Mouse (Mus musculus): ENCODE measurements around the gene Gse1. TPM values are rescaled to one million over a fixed set of nuclear protein-coding genes. Genes with fewer than 3 reads are reported as not detected.

Gene Gse1
- total and polyA plus RNA-seq, 3 experiments = 12.1 to 24.3 (median 21.0) TPM

DNA sequence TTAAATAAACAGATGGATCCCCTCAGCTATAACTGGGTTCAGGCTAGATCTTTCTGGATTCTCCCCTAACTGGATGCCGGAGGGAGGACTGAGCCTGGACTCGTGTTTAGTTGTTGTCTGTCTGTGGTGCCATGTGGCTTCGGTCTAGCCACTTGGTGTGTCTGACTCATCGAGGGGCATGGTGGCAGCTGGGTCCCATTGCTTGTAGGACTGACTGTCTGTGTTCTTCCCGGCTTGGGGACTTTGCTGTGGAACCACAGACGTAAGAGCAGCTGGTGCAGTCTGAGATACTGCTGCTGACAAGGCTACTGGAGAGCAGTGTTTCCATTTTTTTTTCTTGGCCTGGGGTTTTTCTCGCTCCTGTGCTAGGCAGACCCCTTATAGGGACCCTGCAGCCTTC, 295.4 kb downstream of the Gse1 start:
- TF ChIP-seq POLR2A (IDR thresholded peaks at IDR 0.05; ENCODE audit: insufficient read depth, low read depth, low read length) (no peak), CTCF (IDR thresholded peaks at IDR 0.05) (no peak), EP300 (IDR thresholded peaks at IDR 0.05; ENCODE audit: insufficient read depth, low read depth, low read length) (no peak)
- no peaks in the 10 kb centered on the region for H3K27me3 ChIP-seq (ENCODE audit: control insufficient read depth, insufficient read depth, low read length)
- H3K36me3 ChIP-seq (ENCODE audit: control insufficient read depth, insufficient read depth, low read length) = no peaks in the 10 kb centered on the region
- 79% methylated on average over 7 of the region's 7 CpGs for WGBS
- peaks cover 17% of the 10 kb centered on the region for H3K4me1 ChIP-seq (ENCODE audit: control insufficient read depth, insufficient read depth, low read length)
- intact Hi-C loops (cut with DNase I) = no loop called here
- H3K79me2 ChIP-seq (replicated peaks; ENCODE audit: control insufficient read depth, insufficient read depth, low read length) = peaks cover 2% of the 10 kb centered on the region; the same call in 1 of the 2 replicates
- DNase-seq = no peak
- no peak overlapping the region for H3K9ac ChIP-seq (ENCODE audit: low read depth, low read length)
- H3K4me3 ChIP-seq = no peak overlapping the region
- H3K27ac ChIP-seq = no peak overlapping the region

DNA sequence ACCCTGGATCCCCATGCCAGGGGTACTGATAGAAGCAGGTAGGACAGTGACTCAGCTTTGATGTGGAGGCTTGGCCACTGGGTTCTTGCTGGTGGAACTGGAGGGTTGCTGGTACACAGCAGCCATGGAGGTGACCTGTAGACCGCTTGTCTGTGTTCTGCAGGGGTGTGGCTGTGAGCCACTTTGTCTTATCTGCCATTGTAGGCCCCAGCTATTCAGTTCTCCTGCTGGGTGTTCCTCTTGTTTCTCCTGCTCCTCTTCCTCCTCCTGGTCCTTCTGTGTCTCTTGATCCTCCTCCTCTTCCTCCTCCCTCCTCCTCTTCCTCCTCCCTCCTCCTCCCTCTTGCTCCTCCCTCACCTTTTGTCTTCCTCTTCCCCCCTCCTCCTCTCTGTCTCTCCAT, 296.9 kb downstream of the Gse1 start:
- TF ChIP-seq EP300 (IDR thresholded peaks at IDR 0.05; ENCODE audit: insufficient read depth, low read depth, low read length) (no peak), CTCF (IDR thresholded peaks at IDR 0.05) (no peak), POLR2A (IDR thresholded peaks at IDR 0.05; ENCODE audit: insufficient read depth, low read depth, low read length) (no peak)
- H3K4me1 ChIP-seq (ENCODE audit: control insufficient read depth, insufficient read depth, low read length) = peaks cover 15% of the 10 kb centered on the region
- peaks cover 2% of the 10 kb centered on the region; the same call in 1 of the 2 replicates for H3K79me2 ChIP-seq (replicated peaks; ENCODE audit: control insufficient read depth, insufficient read depth, low read length)
- WGBS = 65% methylated on average over 1 of the region's 1 CpGs
- H3K27ac ChIP-seq = no peak overlapping the region
- intact Hi-C loops (cut with DNase I) = no loop called here
- H3K27me3 ChIP-seq (ENCODE audit: control insufficient read depth, insufficient read depth, low read length) = no peaks in the 10 kb centered on the region
- no peak overlapping the region for H3K4me3 ChIP-seq
- H3K36me3 ChIP-seq (ENCODE audit: control insufficient read depth, insufficient read depth, low read length) = no peaks in the 10 kb centered on the region
- DNase-seq = no peak
- H3K9ac ChIP-seq (ENCODE audit: low read depth, low read length) = no peak overlapping the region

DNA sequence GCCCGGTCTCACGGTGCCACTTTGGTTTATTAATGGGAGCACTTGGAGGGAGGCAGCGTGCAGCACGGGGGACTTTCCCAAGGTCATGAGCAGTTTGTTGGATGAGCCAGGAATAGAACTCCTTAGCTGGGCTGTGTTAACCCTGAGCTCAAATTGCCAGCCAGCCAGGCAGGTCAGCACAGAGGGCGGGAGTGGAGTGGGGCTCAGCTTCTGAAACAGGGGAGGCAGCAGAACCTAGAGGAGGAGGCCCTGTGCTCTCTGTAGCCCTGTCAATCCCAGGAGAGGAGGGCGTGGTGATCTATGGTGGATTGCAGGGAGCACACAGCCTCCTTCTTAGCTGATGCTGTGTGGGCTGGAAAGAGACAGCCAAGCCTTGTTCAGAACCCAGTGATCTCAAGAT, 297.6 kb downstream of the Gse1 start:
- Histone ChIP-seq H3K27ac (no peak overlapping the region), H3K4me3 (no peak overlapping the region), H3K4me1 (ENCODE audit: control insufficient read depth, insufficient read depth, low read length) (peaks cover 11% of the 10 kb centered on the region), H3K9ac (ENCODE audit: low read depth, low read length) (peak overlapping the region; percentile 26), H3K36me3 (ENCODE audit: control insufficient read depth, insufficient read depth, low read length) (no peaks in the 10 kb centered on the region), H3K27me3 (ENCODE audit: control insufficient read depth, insufficient read depth, low read length) (no peaks in the 10 kb centered on the region), H3K79me2 (replicated peaks; ENCODE audit: control insufficient read depth, insufficient read depth, low read length) (peaks cover 2% of the 10 kb centered on the region; the same call in 1 of the 2 replicates)
- 40% methylated on average over 6 of the region's 6 CpGs for WGBS
- TF ChIP-seq CTCF (IDR thresholded peaks at IDR 0.05) (no peak), POLR2A (IDR thresholded peaks at IDR 0.05; ENCODE audit: insufficient read depth, low read depth, low read length) (no peak), EP300 (IDR thresholded peaks at IDR 0.05; ENCODE audit: insufficient read depth, low read depth, low read length) (no peak; the same call in 1 of the 2 replicates)
- intact Hi-C loops (cut with DNase I) = no loop called here
- DNase-seq = peak in 1 of 2 experiments; percentile 74

DNA sequence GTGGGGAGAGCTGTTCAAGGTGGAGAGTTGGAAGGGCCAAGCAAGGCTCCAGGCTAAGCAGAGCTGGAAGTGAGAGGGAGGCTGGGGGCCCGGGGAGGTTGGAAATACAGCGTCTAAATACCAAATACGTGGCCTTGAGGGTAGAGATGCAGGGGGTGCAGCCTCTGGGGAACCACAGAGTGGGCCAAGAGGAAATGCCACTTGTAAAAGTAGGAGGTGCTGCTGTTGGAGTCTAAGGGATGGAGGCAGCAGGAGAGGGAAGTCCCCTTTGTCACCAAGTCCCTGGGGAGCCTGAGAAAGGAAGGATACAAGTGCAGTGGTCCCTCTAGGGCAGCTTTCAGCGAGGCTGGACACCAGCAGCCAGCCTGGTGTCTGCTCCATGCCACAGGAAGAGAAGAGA, 298.3 kb downstream of the Gse1 start:
- no peak for DNase-seq
- Histone ChIP-seq H3K27me3 (ENCODE audit: control insufficient read depth, insufficient read depth, low read length) (no peaks in the 10 kb centered on the region), H3K9ac (ENCODE audit: low read depth, low read length) (no peak overlapping the region), H3K36me3 (ENCODE audit: control insufficient read depth, insufficient read depth, low read length) (no peaks in the 10 kb centered on the region), H3K79me2 (replicated peaks; ENCODE audit: control insufficient read depth, insufficient read depth, low read length) (peaks cover 2% of the 10 kb centered on the region; the same call in 1 of the 2 replicates), H3K4me3 (no peak overlapping the region), H3K27ac (no peak overlapping the region), H3K4me1 (ENCODE audit: control insufficient read depth, insufficient read depth, low read length) (peaks cover 11% of the 10 kb centered on the region)
- TF ChIP-seq EP300 (IDR thresholded peaks at IDR 0.05; ENCODE audit: insufficient read depth, low read depth, low read length) (no peak), POLR2A (IDR thresholded peaks at IDR 0.05; ENCODE audit: insufficient read depth, low read depth, low read length) (no peak), CTCF (IDR thresholded peaks at IDR 0.05) (no peak)
- 37% methylated on average over 4 of the region's 4 CpGs for WGBS
- intact Hi-C loops (cut with DNase I) = no loop called here

DNA sequence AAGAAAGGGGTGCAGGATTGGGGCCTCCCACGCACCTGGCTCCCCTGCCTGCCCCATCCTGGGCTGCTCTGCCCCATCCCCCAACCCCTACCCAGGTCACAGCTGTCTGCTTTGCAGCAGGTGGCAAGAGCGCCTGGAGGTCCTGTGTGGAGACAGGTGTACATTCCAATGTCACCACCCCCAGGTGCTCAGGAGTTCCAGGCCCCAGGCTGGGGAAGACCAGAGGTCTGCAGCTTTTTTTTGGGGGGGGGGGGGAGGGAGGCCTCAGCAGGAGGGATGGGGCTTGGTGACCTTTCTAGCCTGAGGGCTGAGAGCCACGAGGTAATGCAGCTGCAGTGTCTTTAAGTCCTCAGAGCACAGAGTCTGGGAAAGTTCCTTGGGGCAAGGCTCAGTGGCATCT, 300.1 kb downstream of the Gse1 start:
- 67% methylated on average over 3 of the region's 3 CpGs for WGBS

DNA sequence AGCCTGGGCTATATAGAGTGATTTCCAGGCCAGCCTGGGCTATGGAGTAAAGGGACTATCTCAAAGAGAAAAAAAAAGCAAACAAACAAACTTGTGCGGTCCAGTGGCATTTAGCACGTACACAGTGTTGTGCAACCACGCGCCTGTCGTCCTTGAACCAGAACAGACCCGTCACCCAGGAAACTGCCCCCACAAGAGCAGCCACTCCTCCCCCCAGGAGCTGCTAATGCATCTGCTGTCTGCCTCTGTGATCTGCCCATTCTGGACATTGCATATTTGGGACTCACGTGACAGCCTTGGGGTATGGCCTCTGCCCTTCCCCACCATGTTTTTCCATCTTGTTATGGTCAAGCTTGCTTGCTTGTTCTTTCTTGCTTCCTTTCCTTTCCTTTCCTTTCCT, 301.0 kb downstream of the Gse1 start:
- TF ChIP-seq POLR2A (IDR thresholded peaks at IDR 0.05; ENCODE audit: insufficient read depth, low read depth, low read length) (no peak), CTCF (IDR thresholded peaks at IDR 0.05) (no peak), EP300 (IDR thresholded peaks at IDR 0.05; ENCODE audit: insufficient read depth, low read depth, low read length) (no peak)
- peaks cover 14% of the 10 kb centered on the region for H3K4me1 ChIP-seq (ENCODE audit: control insufficient read depth, insufficient read depth, low read length)
- no peak for DNase-seq
- H3K27me3 ChIP-seq (ENCODE audit: control insufficient read depth, insufficient read depth, low read length) = no peaks in the 10 kb centered on the region
- no peak overlapping the region for H3K9ac ChIP-seq (ENCODE audit: low read depth, low read length)
- 84% methylated on average over 7 of the region's 7 CpGs for WGBS
- no peak overlapping the region for H3K27ac ChIP-seq
- no peaks in the 10 kb centered on the region for H3K36me3 ChIP-seq (ENCODE audit: control insufficient read depth, insufficient read depth, low read length)
- H3K4me3 ChIP-seq = no peak overlapping the region
- intact Hi-C loops (cut with DNase I) = no loop called here
- H3K79me2 ChIP-seq (replicated peaks; ENCODE audit: control insufficient read depth, insufficient read depth, low read length) = peaks cover under 1% of the 10 kb centered on the region; the same call in 1 of the 2 replicates

More for the DNA sequence above, 300.1 kb downstream of the Gse1 start:
- no peak for TF ChIP-seq EP300 (IDR thresholded peaks at IDR 0.05; ENCODE audit: insufficient read depth, low read depth, low read length)
- TF ChIP-seq POLR2A (IDR thresholded peaks at IDR 0.05; ENCODE audit: insufficient read depth, low read depth, low read length) = no peak
- no peak for TF ChIP-seq CTCF (IDR thresholded peaks at IDR 0.05)
- no peak overlapping the region for H3K27ac ChIP-seq
- H3K4me3 ChIP-seq = no peak overlapping the region
- peaks cover 2% of the 10 kb centered on the region; the same call in 1 of the 2 replicates for H3K79me2 ChIP-seq (replicated peaks; ENCODE audit: control insufficient read depth, insufficient read depth, low read length)
- intact Hi-C loops (cut with DNase I) = no loop called here
- H3K9ac ChIP-seq (ENCODE audit: low read depth, low read length) = no peak overlapping the region
- no peaks in the 10 kb centered on the region for H3K36me3 ChIP-seq (ENCODE audit: control insufficient read depth, insufficient read depth, low read length)
- peaks cover 14% of the 10 kb centered on the region for H3K4me1 ChIP-seq (ENCODE audit: control insufficient read depth, insufficient read depth, low read length)
- no peak for DNase-seq
- no peaks in the 10 kb centered on the region for H3K27me3 ChIP-seq (ENCODE audit: control insufficient read depth, insufficient read depth, low read length)

All from heart, adult 2 months (tissue).